Mouse (Mus musculus) intestine, embryonic 16.5 days (tissue): Measurements from ENCODE around the gene Trim62. TPM values are rescaled to one million over a fixed set of nuclear protein-coding genes. Genes with fewer than 3 reads are reported as not detected.

ENCODE experiments used
- ATAC-seq: fragments of 200-750 bp; cut with Nextera tagmentation; 2 replicates; pipeline ENCODE4 v1.8.0; 2017; ENCODE audit warnings: moderate TSS enrichment, moderate library complexity
- H3K27ac ChIP-seq: fragments of 300-500 bp; sonication (generic); 2 replicates; pipeline ENCODE4 v1.5.1; 2014; ENCODE audit warnings: mild to moderate bottlenecking, low read length
- H3K27me3 ChIP-seq: fragments of 300-500 bp; sonication (generic); replicated peaks from 2 replicates; pipeline ENCODE4 v1.6.1; 2014; ENCODE audit warnings: low read length, control low read depth, mixed read lengths; ENCODE audit not compliant: control insufficient read depth, insufficient read depth
- H3K36me3 ChIP-seq: fragments of 300-500 bp; sonication (generic); 2 replicates; pipeline ENCODE4 v1.6.1; 2014; ENCODE audit warnings: low read length, control low read depth; ENCODE audit not compliant: control insufficient read depth, insufficient read depth
- H3K4me1 ChIP-seq: fragments of 300-500 bp; sonication (generic); 2 replicates; pipeline ENCODE4 v1.6.1; 2014; ENCODE audit warnings: low read length, control low read depth, mixed read lengths; ENCODE audit not compliant: control insufficient read depth, insufficient read depth
- H3K4me2 ChIP-seq: fragments of 300-500 bp; sonication (generic); 2 replicates; pipeline ENCODE4 v1.6.1; 2014; ENCODE audit warnings: low read depth, low read length, control low read depth
- H3K4me3 ChIP-seq: fragments of 300-500 bp; sonication (generic); 2 replicates; pipeline ENCODE4 v1.5.1; 2014; ENCODE audit warnings: mild to moderate bottlenecking, low read length
- H3K9ac ChIP-seq: fragments of 300-500 bp; sonication (generic); 2 replicates; pipeline ENCODE4 v1.6.1; 2014; ENCODE audit warnings: low read depth, low read length
- H3K9me3 ChIP-seq: fragments of 300-500 bp; sonication (generic); 2 replicates; pipeline ENCODE4 v1.6.1; 2016; ENCODE audit warnings: low read length, control low read depth; ENCODE audit not compliant: control insufficient read depth
- WGBS: fragments of 180-500 bp; shearing (Covaris S2); extraction: QIAGEN DNeasy Blood & Tissue Kit; methylation state at CpG from one replicate; pipeline ENCODE4 v1.1.7; 2014; 5-methylcytosine and 5-hydroxymethylcytosine counted together
- polyA plus RNA-seq: library from polyadenylated mRNA; unstranded; fragments of >200 nt; fragmentation: Nextera tagmentation; extraction: Ambion mirVana; gene quantifications from 2 replicates; pipeline ENCODE4 v1.2.1, GENCODE M21; 2015

Trim62 gene
- polyA plus RNA-seq, 1 experiment from 2014 or later = 2.2 TPM

DNA sequence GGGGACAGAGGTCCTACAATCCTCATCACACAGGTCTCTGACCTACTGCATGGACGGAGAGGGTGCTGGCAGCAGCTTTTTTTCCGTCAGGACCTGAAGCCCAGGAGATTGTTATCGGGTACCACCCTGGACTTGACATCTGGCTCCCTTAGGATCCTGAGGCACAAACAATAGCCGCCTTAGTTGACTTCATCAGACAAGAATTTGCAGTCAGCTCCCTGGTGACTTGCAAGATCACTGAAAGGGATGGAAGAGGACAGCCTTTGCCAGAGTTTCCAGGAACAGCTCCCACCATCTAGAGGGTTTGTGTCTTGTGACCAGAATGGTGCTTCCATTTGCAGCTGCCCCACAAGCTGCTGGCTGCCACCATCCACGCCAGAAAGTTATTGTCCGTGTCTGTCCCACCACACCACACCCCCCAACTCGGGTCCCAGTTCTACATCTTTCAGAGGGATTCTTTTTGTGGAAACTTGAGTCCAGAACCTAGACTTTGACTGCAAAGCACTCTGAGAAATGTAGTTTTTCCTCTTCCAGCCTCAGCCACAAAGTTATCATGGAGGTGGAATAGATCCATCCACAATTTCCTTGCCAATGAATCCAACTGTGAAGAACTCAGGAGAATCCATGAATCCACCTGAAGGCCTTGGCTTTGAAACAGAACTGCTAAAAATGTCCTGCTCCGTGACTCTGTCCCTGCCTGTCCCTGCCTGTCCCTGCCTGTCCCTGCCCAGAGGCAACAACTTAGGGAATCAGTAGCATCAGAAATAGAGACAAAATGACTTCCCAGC is 27.1 kb downstream of the Trim62 start:
- Histone ChIP-seq H3K9ac (no peak overlapping the region), H3K27ac (no peak overlapping the region), H3K4me1 (no peaks in the 10 kb centered on the region; the same call in 1 of the 2 replicates), H3K9me3 (no peaks in the 10 kb centered on the region), H3K36me3 (no peaks in the 10 kb centered on the region), H3K4me2 (no peak overlapping the region), H3K4me3 (no peak overlapping the region), H3K27me3 (no peaks in the 10 kb centered on the region)
- no peak for ATAC-seq
- 77% methylated on average over 8 of the region's 8 CpGs for WGBS

DNA sequence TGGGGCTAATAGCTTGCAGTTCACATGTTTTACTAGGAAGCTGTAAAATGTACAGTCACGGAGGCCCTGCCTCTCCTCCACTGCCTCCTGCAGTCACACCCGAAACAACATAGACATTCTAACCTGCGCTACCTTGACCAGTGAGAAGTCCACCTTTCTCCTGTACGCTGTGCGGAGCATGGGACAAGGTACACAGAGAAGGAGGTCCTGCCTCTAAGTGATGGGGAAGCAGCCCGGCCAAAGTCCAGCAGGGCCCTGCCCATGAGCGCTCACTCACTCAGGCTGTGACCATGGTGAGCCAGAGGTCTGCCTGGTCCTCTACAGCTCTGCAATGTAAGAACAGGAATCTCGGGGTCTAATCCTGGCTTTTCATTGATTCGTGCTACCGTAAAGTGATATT is 28.7 kb downstream of the Trim62 start:
- ATAC-seq = peak; percentile 91
- WGBS = 76% methylated on average over 10 of the region's 10 CpGs
- H3K27me3 ChIP-seq = no peaks in the 10 kb centered on the region

DNA sequence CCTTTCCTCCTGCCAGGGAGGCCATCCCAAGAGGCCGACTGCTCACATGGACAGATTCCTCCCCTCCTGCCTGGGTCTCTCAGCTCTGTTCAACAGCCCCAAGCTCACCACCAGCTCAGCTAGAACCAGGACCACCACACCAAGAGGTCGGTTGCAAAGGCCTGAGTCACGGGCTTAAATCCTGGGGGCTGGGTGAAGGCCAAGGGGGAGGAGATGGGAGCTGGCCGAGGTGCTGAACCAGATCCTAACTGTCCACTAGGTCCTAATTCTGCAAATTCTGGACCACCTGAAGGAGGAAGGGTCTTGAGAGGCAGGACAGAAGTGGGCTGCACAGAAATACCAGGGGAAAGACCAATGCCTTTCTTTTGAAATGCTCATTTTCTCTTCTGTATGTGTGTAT is 30.4 kb downstream of the Trim62 start:
- Histone ChIP-seq H3K4me2 (no peak overlapping the region), H3K36me3 (no peaks in the 10 kb centered on the region), H3K4me1 (peaks cover 3% of the 10 kb centered on the region; the same call in 1 of the 2 replicates), H3K27ac (no peak overlapping the region), H3K4me3 (no peak overlapping the region), H3K9ac (no peak overlapping the region), H3K27me3 (no peaks in the 10 kb centered on the region), H3K9me3 (no peaks in the 10 kb centered on the region)
- no peak for ATAC-seq
- WGBS = 26% methylated on average over 4 of the region's 4 CpGs

More for the DNA sequence above, 28.7 kb downstream of the Trim62 start:
- H3K4me3 ChIP-seq = no peak overlapping the region
- H3K9ac ChIP-seq = no peak overlapping the region
- H3K27ac ChIP-seq = no peak overlapping the region
- no peaks in the 10 kb centered on the region for H3K9me3 ChIP-seq
- H3K4me2 ChIP-seq = no peak overlapping the region
- no peaks in the 10 kb centered on the region; the same call in 1 of the 2 replicates for H3K4me1 ChIP-seq
- no peaks in the 10 kb centered on the region for H3K36me3 ChIP-seq

DNA sequence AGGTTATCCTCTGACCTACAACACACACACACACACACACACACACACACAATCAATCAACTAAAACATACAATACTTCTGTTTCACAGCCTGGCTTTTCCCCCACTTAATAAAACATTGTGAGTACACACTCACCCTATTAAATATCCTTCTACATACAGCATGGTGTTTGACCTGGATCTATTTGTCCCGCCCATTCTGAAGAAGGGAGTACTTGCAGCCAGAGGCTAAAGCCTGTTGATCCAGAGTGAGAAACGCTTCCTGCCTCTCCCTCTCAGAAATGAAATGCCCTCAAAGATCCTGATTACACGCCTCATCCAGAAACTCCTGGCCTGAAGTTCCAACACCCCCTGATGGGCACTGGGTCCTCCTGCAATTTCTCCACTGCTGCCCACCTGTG is 33.7 kb downstream of the Trim62 start:
- Histone ChIP-seq H3K27ac (no peak overlapping the region), H3K9me3 (no peaks in the 10 kb centered on the region), H3K36me3 (no peaks in the 10 kb centered on the region), H3K4me3 (no peak overlapping the region), H3K4me1 (peaks cover 3% of the 10 kb centered on the region; the same call in 1 of the 2 replicates), H3K9ac (no peak overlapping the region), H3K4me2 (no peak overlapping the region), H3K27me3 (no peaks in the 10 kb centered on the region)
- 72% methylated on average over 3 of the region's 3 CpGs for WGBS
- ATAC-seq = no peak

DNA sequence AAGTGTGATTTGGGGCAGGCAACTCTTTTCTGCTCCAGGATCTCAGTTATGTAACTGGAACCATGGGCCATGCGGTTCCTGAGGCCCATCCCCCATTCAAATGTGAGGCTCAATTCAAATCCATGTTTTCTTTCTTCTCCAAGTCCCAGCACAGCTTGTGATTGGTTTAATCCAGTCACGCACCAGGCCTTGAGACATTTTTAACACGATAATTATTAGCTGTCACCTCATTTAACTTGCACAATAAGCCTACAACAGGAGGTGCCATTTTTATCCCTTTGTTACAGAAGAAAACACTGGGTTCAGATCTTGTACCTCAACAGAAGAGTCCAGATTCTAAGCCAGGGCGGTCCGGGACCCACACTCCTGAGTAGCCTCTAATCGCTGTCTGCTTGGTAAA is 34.4 kb downstream of the Trim62 start:
- Histone ChIP-seq H3K9ac (no peak overlapping the region), H3K27me3 (no peaks in the 10 kb centered on the region), H3K4me1 (peaks cover 3% of the 10 kb centered on the region; the same call in 1 of the 2 replicates), H3K36me3 (no peaks in the 10 kb centered on the region), H3K4me3 (no peak overlapping the region), H3K9me3 (no peaks in the 10 kb centered on the region), H3K4me2 (no peak overlapping the region), H3K27ac (no peak overlapping the region)
- ATAC-seq = no peak
- WGBS = 80% methylated on average over 6 of the region's 6 CpGs

DNA sequence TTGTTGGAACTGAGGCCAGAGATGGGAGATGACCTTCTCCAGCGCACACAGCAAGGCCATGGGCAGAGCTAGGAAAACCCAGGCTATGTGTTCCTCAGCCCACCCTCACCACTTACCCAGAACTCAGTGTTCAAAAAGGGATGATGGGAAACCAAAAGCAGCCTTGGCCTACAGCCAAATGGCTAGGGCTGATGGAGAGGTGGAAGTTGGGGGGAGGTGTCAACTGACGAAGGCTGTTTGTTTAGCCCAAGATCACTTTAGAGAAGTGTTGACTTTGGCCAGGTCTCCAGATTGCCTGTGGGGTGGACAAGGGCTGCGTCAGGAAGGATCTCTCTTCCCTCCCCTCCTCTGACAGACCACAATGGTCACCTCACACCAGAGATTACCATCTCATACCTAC is 34.8 kb downstream of the Trim62 start:
- Histone ChIP-seq H3K4me2 (no peak overlapping the region), H3K36me3 (no peaks in the 10 kb centered on the region), H3K9ac (no peak overlapping the region), H3K27ac (no peak overlapping the region), H3K4me3 (no peak overlapping the region), H3K4me1 (peaks cover 3% of the 10 kb centered on the region; the same call in 1 of the 2 replicates), H3K9me3 (no peaks in the 10 kb centered on the region), H3K27me3 (no peaks in the 10 kb centered on the region)
- 35% methylated on average over 3 of the region's 3 CpGs for WGBS
- ATAC-seq = no peak

DNA sequence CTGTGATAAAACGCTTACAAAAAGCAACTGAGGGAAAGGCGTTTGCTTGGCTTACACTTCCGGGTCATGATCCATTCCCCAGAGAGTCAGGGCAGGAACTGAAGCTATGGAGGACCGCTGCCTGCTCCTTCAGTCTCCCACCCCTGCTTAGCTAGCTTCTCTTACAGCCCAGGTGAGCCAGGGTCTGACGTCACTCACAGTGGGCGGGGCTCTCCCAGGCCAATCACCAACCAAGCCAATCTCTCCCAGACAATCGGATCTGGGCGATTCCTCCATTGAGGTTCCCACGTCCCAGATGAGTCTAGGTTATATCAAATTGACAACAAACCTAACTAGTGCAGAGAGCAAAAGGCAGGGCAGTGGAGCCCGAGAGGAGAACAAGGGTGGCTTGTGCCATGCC is 35.7 kb downstream of the Trim62 start:
- Histone ChIP-seq H3K9me3 (no peaks in the 10 kb centered on the region), H3K4me2 (no peak overlapping the region), H3K27ac (no peak overlapping the region), H3K36me3 (no peaks in the 10 kb centered on the region), H3K9ac (no peak overlapping the region), H3K4me3 (no peak overlapping the region), H3K27me3 (no peaks in the 10 kb centered on the region), H3K4me1 (peaks cover 3% of the 10 kb centered on the region; the same call in 1 of the 2 replicates)
- ATAC-seq = no peak
- 25% methylated on average over 10 of the region's 10 CpGs for WGBS

DNA sequence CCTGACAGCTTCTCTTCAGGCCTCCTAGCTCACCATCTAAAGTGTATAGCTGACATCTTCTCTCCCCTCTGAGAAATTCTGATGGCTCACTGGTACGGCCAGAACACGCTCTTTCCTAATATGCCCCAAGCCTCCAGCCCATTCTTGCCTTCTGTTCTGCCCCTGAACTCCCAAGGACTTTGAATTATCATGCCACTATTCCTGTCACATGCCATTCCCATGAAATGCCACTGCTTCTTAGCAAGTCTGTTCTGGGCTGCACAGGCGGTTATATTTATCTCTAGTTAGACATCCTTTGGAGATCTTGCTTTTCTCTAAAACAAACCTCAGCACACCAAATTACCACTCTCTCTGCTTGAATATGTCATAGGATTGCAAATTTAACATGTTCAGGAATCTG is 40.2 kb downstream of the Trim62 start:
- no peak overlapping the region for H3K9ac ChIP-seq
- H3K4me1 ChIP-seq = peaks cover 4% of the 10 kb centered on the region
- no peak overlapping the region for H3K4me2 ChIP-seq
- no peak for ATAC-seq
- WGBS = 93% methylated on average over 3 of the region's 3 CpGs
- no peak overlapping the region for H3K27ac ChIP-seq
- H3K36me3 ChIP-seq = no peaks in the 10 kb centered on the region
- no peaks in the 10 kb centered on the region for H3K27me3 ChIP-seq
- H3K9me3 ChIP-seq = no peaks in the 10 kb centered on the region
- no peak overlapping the region for H3K4me3 ChIP-seq

DNA sequence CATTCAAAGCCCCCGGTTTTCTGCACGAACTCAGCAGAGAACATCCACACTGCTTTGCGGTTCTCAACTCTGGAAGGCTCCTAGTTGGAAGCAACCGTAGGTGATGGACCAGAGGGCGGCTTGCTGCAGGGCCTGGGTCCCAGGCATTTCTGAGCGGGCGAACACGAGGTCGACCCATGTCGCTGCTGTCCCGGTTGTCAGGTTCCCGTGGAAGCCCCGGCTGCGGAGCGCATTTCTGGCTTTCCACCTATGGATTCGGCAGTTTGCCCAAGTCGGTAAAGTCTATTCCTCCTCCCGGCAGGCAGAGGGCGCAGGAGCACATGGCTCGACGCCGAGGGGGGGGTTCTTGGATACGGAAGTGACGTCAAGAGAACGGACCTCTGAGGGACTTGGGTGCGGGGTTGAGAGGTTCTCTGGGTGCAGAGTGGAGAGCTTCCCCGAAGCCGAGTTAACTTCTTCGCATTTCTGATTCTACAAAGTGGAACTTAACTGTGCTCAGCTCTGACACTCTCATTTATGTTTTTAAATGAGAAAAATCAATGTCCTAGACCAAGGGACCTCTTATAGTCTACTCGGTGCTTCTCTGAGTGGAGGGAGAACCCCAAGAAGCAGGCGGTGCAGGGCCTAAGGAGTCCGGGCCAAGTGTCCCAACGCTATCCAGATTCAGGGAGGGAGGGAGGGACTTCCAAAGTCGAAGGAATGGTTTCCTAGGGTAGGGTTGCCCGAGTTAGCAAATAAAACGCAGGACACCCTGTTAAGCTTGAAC is 41.6 kb downstream of the Trim62 start:
- Histone ChIP-seq H3K9ac (peak overlapping the region; percentile 67), H3K4me1 (peaks cover 4% of the 10 kb centered on the region), H3K9me3 (no peaks in the 10 kb centered on the region), H3K36me3 (no peaks in the 10 kb centered on the region), H3K4me3 (peak overlapping the region; percentile 42), H3K27me3 (no peaks in the 10 kb centered on the region), H3K4me2 (peak overlapping the region; percentile 62), H3K27ac (no peak overlapping the region)
- ATAC-seq = peak; percentile 88
- 12% methylated on average over 36 of the region's 36 CpGs for WGBS
